35 mouse cellular contexts compared by ENCODE assay signal in the genomic region with DNA sequence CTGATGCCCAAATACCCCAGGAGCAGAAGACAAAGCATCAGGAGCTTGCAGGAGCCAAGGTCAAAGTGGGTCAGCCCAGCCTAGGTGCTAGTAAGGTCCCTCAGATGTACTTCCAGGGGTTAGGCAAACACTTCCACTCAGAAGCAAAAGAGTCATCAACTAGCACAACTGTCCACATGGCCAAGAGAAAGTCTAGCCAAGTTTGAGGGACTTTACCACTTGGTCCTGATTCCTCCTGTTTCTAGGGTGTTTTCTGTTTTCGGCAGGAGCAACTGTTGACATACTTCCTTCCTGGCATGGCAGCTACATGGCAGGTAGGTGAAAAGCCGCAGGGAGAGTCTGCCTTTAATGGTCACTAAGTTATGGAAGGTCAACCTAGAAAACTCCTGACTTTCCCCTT. TPM values are rescaled to one million over a fixed set of nuclear protein-coding genes. Genes with fewer than 3 reads are reported as not detected.
"Had no signal": no experiment of that assay in that cellular context is flagged by ENCODE, and none has a peak within 500 bp of the region (broad histone marks: within the 10 kb centered on the region; RNA-seq: fewer than 3 reads in every experiment).

No protein-coding gene starts in this region.

- H3K4me2 ChIP-seq: limb, embryonic 12.5 days; limb, embryonic 13.5 days; limb, embryonic 15.5 days; liver, embryonic 11.5 days; liver, embryonic 12.5 days; liver, embryonic 13.5 days; liver, embryonic 15.5 days; lung, embryonic 14.5 days; lung, embryonic 15.5 days; midbrain, embryonic 11.5 days; midbrain, embryonic 12.5 days; midbrain, embryonic 13.5 days; midbrain, embryonic 15.5 days; neural tube, embryonic 12.5 days had no signal

- ATAC-seq: liver, embryonic 12.5 days; lung, postnatal 0 days; midbrain, embryonic 13.5 days; midbrain, embryonic 15.5 days; midbrain, embryonic 16.5 days had no signal

- DNase-seq: left cerebral cortex, postnatal 4 days; liver; liver, embryonic 13.5 days; lung, adult 18-20 months; lung, adult 2 months; lung, embryonic 14.5 days; lung, postnatal 10 days; lung, postnatal 14 days; lung, postnatal 36 days; lung, postnatal 4 days; midbrain, embryonic 14.5 days had no signal

- H3K9me3 ChIP-seq: limb, embryonic 10.5 days; limb, embryonic 12.5 days; limb, embryonic 13.5 days; limb, embryonic 15.5 days; liver, embryonic 12.5 days; liver, embryonic 13.5 days; liver, embryonic 15.5 days; lung, embryonic 15.5 days; megakaryocyte, embryonic 14.5 days; midbrain, embryonic 10.5 days; midbrain, embryonic 12.5 days; midbrain, embryonic 13.5 days; midbrain, embryonic 15.5 days; neural tube, embryonic 12.5 days had no signal

- H3K27ac ChIP-seq: left cerebral cortex, adult 2 months; limb, embryonic 10.5 days; limb, embryonic 12.5 days; limb, embryonic 13.5 days; limb, embryonic 15.5 days; liver, embryonic 12.5 days; liver, embryonic 13.5 days; liver, embryonic 14.5 days; liver, embryonic 15.5 days; lung, embryonic 15.5 days; macrophage; midbrain, embryonic 10.5 days; midbrain, embryonic 12.5 days; midbrain, embryonic 13.5 days; midbrain, embryonic 15.5 days; neural tube, embryonic 12.5 days had no signal

- H3K4me1 ChIP-seq: limb, embryonic 10.5 days; limb, embryonic 12.5 days; limb, embryonic 13.5 days; limb, embryonic 15.5 days; liver, embryonic 13.5 days; liver, embryonic 15.5 days; midbrain, embryonic 12.5 days; midbrain, embryonic 15.5 days had no signal

- H3K9ac ChIP-seq: limb, embryonic 12.5 days; limb, embryonic 13.5 days; limb, embryonic 15.5 days; liver, embryonic 12.5 days; liver, embryonic 13.5 days; liver, embryonic 14.5 days; liver, embryonic 15.5 days; lung, embryonic 14.5 days; lung, embryonic 15.5 days; midbrain, embryonic 12.5 days; midbrain, embryonic 13.5 days; midbrain, embryonic 15.5 days; neural tube, embryonic 12.5 days had no signal

- H3K4me3 ChIP-seq: left cerebral cortex, adult 2 months; limb, embryonic 10.5 days; limb, embryonic 12.5 days; limb, embryonic 13.5 days; limb, embryonic 15.5 days; liver, embryonic 12.5 days; liver, embryonic 13.5 days; liver, embryonic 15.5 days; lung, embryonic 15.5 days; megakaryocyte, embryonic 14.5 days; midbrain, embryonic 10.5 days; midbrain, embryonic 12.5 days; midbrain, embryonic 13.5 days; midbrain, embryonic 15.5 days; myocyte; neural tube, embryonic 12.5 days had no signal

- H3K27me3 ChIP-seq: limb, embryonic 12.5 days; limb, embryonic 13.5 days; limb, embryonic 15.5 days; liver, embryonic 12.5 days; liver, embryonic 13.5 days; liver, embryonic 15.5 days; lung, embryonic 15.5 days; megakaryocyte, embryonic 14.5 days; midbrain, embryonic 12.5 days; midbrain, embryonic 13.5 days; midbrain, embryonic 15.5 days; neural tube, embryonic 12.5 days had no signal

- H3K36me3 ChIP-seq: limb, embryonic 10.5 days; limb, embryonic 12.5 days; limb, embryonic 13.5 days; limb, embryonic 15.5 days; liver, embryonic 12.5 days; liver, embryonic 13.5 days; liver, embryonic 15.5 days; lung, embryonic 15.5 days; midbrain, embryonic 10.5 days; midbrain, embryonic 12.5 days; midbrain, embryonic 13.5 days; midbrain, embryonic 15.5 days; neural tube, embryonic 12.5 days had no signal

RNA-seq across cellular contexts. Expression of a gene that starts 57.4 kb away (rescaled TPM):
- total RNA-seq: megakaryocyte progenitor cell, adult 5-6 weeks; megakaryocyte-erythroid progenitor cell, adult 5-6 weeks; monocyte, adult 5-6 weeks had no signal
- polyA plus RNA-seq: macrophage had no signal
